Mouse (Mus musculus) heart, adult 2 months (tissue): Measurements from ENCODE around the gene Mex3a. TPM values are rescaled to one million over a fixed set of nuclear protein-coding genes. Genes with fewer than 3 reads are reported as not detected.

Experiments
- DNase-seq, 2 experiments: peaks; one replicate each; pipeline ENCODE4 v3.0.0; 2021
- H3K27ac ChIP-seq: fragments of 200-600 bp; 2 replicates; pipeline ENCODE4 v1.8.1; 2022
- H3K27me3 ChIP-seq: fragments of 200-500 bp; 2 replicates; pipeline ENCODE4 v1.6.1; 2012; ENCODE audit warnings: mild to moderate bottlenecking, low read length, inconsistent platforms, mixed read lengths; ENCODE audit not compliant: control insufficient read depth, insufficient read depth
- H3K36me3 ChIP-seq: fragments of 200-500 bp; 2 replicates; pipeline ENCODE4 v1.6.1; 2012; ENCODE audit warnings: low read length, inconsistent platforms; ENCODE audit not compliant: control insufficient read depth, insufficient read depth
- H3K4me1 ChIP-seq: fragments of 200-500 bp; 2 replicates; pipeline ENCODE4 v1.6.1; 2011; ENCODE audit warnings: low read length; ENCODE audit not compliant: control insufficient read depth, insufficient read depth
- H3K4me3 ChIP-seq: fragments of 200-600 bp; 2 replicates; pipeline ENCODE4 v1.8.1; 2022
- H3K79me2 ChIP-seq: fragments of 200-500 bp; replicated peaks from 2 replicates; pipeline ENCODE4 v1.6.1; 2012; ENCODE audit warnings: mild to moderate bottlenecking, inconsistent platforms, low read length, moderate library complexity, mixed read lengths; ENCODE audit not compliant: control insufficient read depth, insufficient read depth
- H3K9ac ChIP-seq: fragments of 200-500 bp; 2 replicates; pipeline ENCODE4 v1.6.1; 2012; ENCODE audit warnings: low read depth, mild to moderate bottlenecking, control low read depth, inconsistent platforms, low read length, mixed read lengths
- CTCF ChIP-seq: fragments of 200-600 bp; IDR thresholded peaks from 2 replicates; pipeline ENCODE4 v1.8.1; 2022; ENCODE audit warnings: antibody characterized with exemption, mild to moderate bottlenecking, moderate library complexity
- EP300 ChIP-seq: fragments of 200-500 bp; IDR thresholded peaks from 2 replicates; pipeline ENCODE4 v1.6.1; 2011; ENCODE audit warnings: low read depth, low read length, control low read depth; ENCODE audit not compliant: insufficient read depth
- POLR2A ChIP-seq: fragments of 200-500 bp; IDR thresholded peaks from 2 replicates; pipeline ENCODE4 v1.6.1; 2011; ENCODE audit warnings: mild to moderate bottlenecking, low read depth, low read length, control low read depth; ENCODE audit not compliant: insufficient read depth
- WGBS: fragments of 180-500 bp; shearing (Covaris S2); methylation state at CpG from one replicate; pipeline ENCODE4 v1.1.7; 2018; 5-methylcytosine and 5-hydroxymethylcytosine counted together
- intact Hi-C: fragments of 180-260 bp; cut with DNase I; formaldehyde crosslinking; loops from one replicate; pipeline ENCODE4 v1.15.1; 2025
- polyA plus RNA-seq: library from polyadenylated mRNA; depleted of rRNA; stranded (reverse); fragments of >200 nt; gene quantifications from 2 replicates; pipeline ENCODE4 v1.2.3, GENCODE M21; 2012
- total RNA-seq, 2 experiments: library from RNA; stranded (reverse); gene quantifications; 2 replicates each; pipeline ENCODE4 v1.2.3; 2021

Gene Mex3a
- total and polyA plus RNA-seq, 3 experiments: 0.27 to 0.45 (median 0.42) TPM

- Histone ChIP-seq H3K4me1 (peaks cover 3% of the 10 kb centered on the region), H3K79me2 (no peaks in the 10 kb centered on the region), H3K9ac (no peak within 1 kb of the TSS), H3K36me3 (no peaks in the 10 kb centered on the region), H3K4me3 (no peak within 1 kb of the TSS), H3K27ac (no peak within 1 kb of the TSS), H3K27me3 (no peaks in the 10 kb centered on the region)
- intact Hi-C loops: no loop called here
- WGBS: 73% methylated on average over 18 of the region's 18 CpGs
- no peak for TF ChIP-seq EP300
- no peak for TF ChIP-seq CTCF
- no peak for TF ChIP-seq POLR2A
- DNase-seq: no peak
These were observed 16.2 kb downstream of the Mex3a start, which contains the start of gene Rab25 for GRCm38 (mm10) chr3:88548180-88548917. TSS of gene Rab25 (minus strand) at chr3:88548300.

- no peaks in the 10 kb centered on the region for H3K36me3 ChIP-seq
- H3K27me3 ChIP-seq: no peaks in the 10 kb centered on the region
- H3K4me1 ChIP-seq: peaks cover 3% of the 10 kb centered on the region
- DNase-seq: peak in 1 of 2 experiments; percentile 15
- no peak overlapping the region for H3K27ac ChIP-seq
- no peak overlapping the region for H3K9ac ChIP-seq
- 81% methylated on average over 4 of the region's 4 CpGs for WGBS
- H3K4me3 ChIP-seq: peak overlapping the region; percentile 55
- intact Hi-C loops: loop anchor here (10.0 kb wide), 1 partner anchor 623 kb away; the partner anchor contains the start of gene Scamp3
- TF ChIP-seq POLR2A: no peak
- no peak for TF ChIP-seq EP300
- no peak for TF ChIP-seq CTCF
- no peaks in the 10 kb centered on the region for H3K79me2 ChIP-seq
These were observed 19.4 kb downstream of the Mex3a start for GRCm38 (mm10) chr3:88551586-88551985.

- Histone ChIP-seq H3K4me1 (peaks cover 3% of the 10 kb centered on the region), H3K79me2 (no peaks in the 10 kb centered on the region), H3K4me3 (peak overlapping the region; percentile 55), H3K27ac (peak overlapping the region; percentile 97), H3K9ac (peak overlapping the region; percentile 66), H3K27me3 (no peaks in the 10 kb centered on the region), H3K36me3 (no peaks in the 10 kb centered on the region)
- no peak for TF ChIP-seq EP300
- no peak for TF ChIP-seq POLR2A
- no peak for TF ChIP-seq CTCF
- DNase-seq: no peak
- intact Hi-C loops: loop anchor here (2.0 to 10.0 kb wide), 3 partner anchors 17 to 623 kb away; partner anchors contain the start of gene Scamp3
- 9% methylated on average over 16 of the region's 16 CpGs for WGBS
These were observed 20.0 kb downstream of the Mex3a start for GRCm38 (mm10) chr3:88552082-88552645.

- no peaks in the 10 kb centered on the region for H3K79me2 ChIP-seq
- peak; percentile 97 to 98 for DNase-seq
- no peaks in the 10 kb centered on the region for H3K27me3 ChIP-seq
- peaks cover 3% of the 10 kb centered on the region for H3K4me1 ChIP-seq
- H3K36me3 ChIP-seq: no peaks in the 10 kb centered on the region
- intact Hi-C loops: loop anchor here (2.0 to 10.0 kb wide), 3 partner anchors 18 to 622 kb away; partner anchors contain the start of gene Scamp3
- peak within 1 kb of the TSS; percentile 79 for H3K9ac ChIP-seq
- WGBS: under 1% methylated on average over 48 of the region's 48 CpGs
- H3K27ac ChIP-seq: peak within 1 kb of the TSS; percentile 97
- peak within 1 kb of the TSS; percentile 55 for H3K4me3 ChIP-seq
- TF ChIP-seq POLR2A (peak; percentile 96), EP300 (peak; percentile 51; the same call in 1 of the 2 replicates), CTCF (no peak)
These were observed 20.7 kb downstream of the Mex3a start, which contains the start of gene Lamtor2 for GRCm38 (mm10) chr3:88552676-88553524. TSS of gene Lamtor2 (minus strand) at chr3:88553074.

GRCm38 (mm10) chr3:88553525-88553879, 21.3 kb downstream of the Mex3a start, which contains the start of gene Ubqln4:
TSS of gene Ubqln4 (plus strand) at chr3:88553758.
- Histone ChIP-seq H3K79me2 (no peaks in the 10 kb centered on the region), H3K9ac (peak within 1 kb of the TSS; percentile 79), H3K4me1 (peaks cover 3% of the 10 kb centered on the region), H3K4me3 (peak within 1 kb of the TSS; percentile 55), H3K27ac (peak within 1 kb of the TSS; percentile 97), H3K27me3 (no peaks in the 10 kb centered on the region), H3K36me3 (no peaks in the 10 kb centered on the region)
- intact Hi-C loops: loop anchor here (2.0 to 10.0 kb wide), 3 partner anchors 19 to 621 kb away; partner anchors contain the start of gene Scamp3
- WGBS: under 1% methylated on average over 36 of the region's 37 CpGs
- TF ChIP-seq EP300: no peak
- peak; percentile 38; the same call in 1 of the 2 replicates for TF ChIP-seq POLR2A
- TF ChIP-seq CTCF: peak; percentile 86
- DNase-seq: peak; percentile 95 to 98
